Mouse (Mus musculus) hindbrain, embryonic 15.5 days (tissue): ENCODE data around the gene a. TPM values are rescaled to one million over a fixed set of nuclear protein-coding genes. Genes with fewer than 3 reads are reported as not detected.

Source experiments
- ATAC-seq: fragments of 200-750 bp; cut with Nextera tagmentation; 2 replicates; pipeline ENCODE4 v1.8.0; 2017; ENCODE audit warnings: low read depth, moderate number of reproducible peaks, moderate TSS enrichment; ENCODE audit not compliant: low FRiP score
- H3K27ac ChIP-seq: fragments of 300-500 bp; sonication (generic); replicated peaks from 2 replicates; pipeline ENCODE4 v1.5.1; 2015; ENCODE audit warnings: mild to moderate bottlenecking, inconsistent platforms
- H3K27me3 ChIP-seq: fragments of 300-500 bp; sonication (generic); 2 replicates; pipeline ENCODE4 v1.6.1; 2015; ENCODE audit warnings: control low read depth, inconsistent platforms
- H3K36me3 ChIP-seq: fragments of 300-500 bp; sonication (generic); 2 replicates; pipeline ENCODE4 v1.6.1; 2015; ENCODE audit warnings: control low read depth, inconsistent platforms
- H3K4me1 ChIP-seq: fragments of 300-500 bp; sonication (generic); replicated peaks from 2 replicates; pipeline ENCODE4 v1.6.1; 2015; ENCODE audit warnings: control low read depth, inconsistent platforms
- H3K4me2 ChIP-seq: fragments of 300-500 bp; sonication (generic); 2 replicates; pipeline ENCODE4 v1.6.1; 2015; ENCODE audit warnings: moderate library complexity, mild to moderate bottlenecking, inconsistent platforms
- H3K4me3 ChIP-seq: fragments of 300-500 bp; sonication (generic); 2 replicates; pipeline ENCODE4 v1.5.1; 2015; ENCODE audit warnings: mild to moderate bottlenecking, inconsistent platforms
- H3K9ac ChIP-seq: fragments of 300-500 bp; sonication (generic); 2 replicates; pipeline ENCODE4 v1.6.1; 2015; ENCODE audit warnings: inconsistent platforms
- H3K9me3 ChIP-seq: fragments of 300-500 bp; sonication (generic); 2 replicates; pipeline ENCODE4 v1.6.1; 2016; ENCODE audit warnings: control low read depth, inconsistent platforms
- WGBS: fragments of 180-500 bp; shearing (Covaris S2); methylation state at CpG from one replicate; pipeline ENCODE4 v1.1.7; 2015; 5-methylcytosine and 5-hydroxymethylcytosine counted together
- polyA plus RNA-seq: library from polyadenylated mRNA; unstranded; fragments of >200 nt; fragmentation: Nextera tagmentation; extraction: Ambion mirVana; gene quantifications from 2 replicates; pipeline ENCODE4 v1.2.1, GENCODE M21; 2015

Gene a
- polyA plus RNA-seq, 1 experiment from 2014 or later: 0.99 TPM

DNA sequence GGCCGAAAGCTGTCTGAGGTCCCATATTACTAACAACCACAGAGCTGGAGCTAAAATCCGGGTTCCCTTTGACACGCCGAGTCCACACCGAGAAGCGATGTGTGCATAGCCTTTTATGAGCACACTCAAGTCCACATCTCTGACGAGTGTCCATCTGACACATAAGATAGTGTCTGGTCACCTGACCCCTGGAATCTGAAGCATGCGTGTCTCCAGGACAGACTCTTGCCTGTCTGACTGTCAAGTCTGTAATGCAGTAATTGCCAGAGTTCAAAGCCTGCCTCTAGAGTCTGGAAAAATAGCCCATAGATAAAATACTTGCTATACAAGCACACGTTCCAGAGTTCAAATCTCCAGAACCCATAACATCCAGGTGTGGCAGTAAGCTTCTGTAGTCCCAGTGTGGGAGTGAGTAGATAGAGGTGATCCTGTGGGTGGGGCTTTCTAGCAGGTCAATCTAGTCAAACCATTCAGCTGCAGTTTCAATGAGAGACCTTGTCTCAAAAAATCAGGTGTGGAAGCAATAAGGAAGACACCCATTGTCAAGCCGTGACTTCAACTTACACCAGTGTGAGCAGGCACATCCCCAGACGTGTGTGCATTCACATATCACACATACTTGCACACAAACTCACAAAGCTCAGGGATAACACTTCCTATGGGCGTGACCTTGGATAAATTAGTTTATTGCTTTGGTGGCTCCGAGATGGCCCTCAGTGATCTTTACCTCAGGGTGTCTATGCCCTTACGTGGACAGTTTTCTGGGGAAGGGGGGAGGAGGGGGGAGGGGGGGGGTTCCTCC is 309.0 kb downstream of the a start:
- Histone ChIP-seq H3K4me1 (no peaks in the 10 kb centered on the region), H3K4me3 (no peak overlapping the region), H3K9ac (no peak overlapping the region), H3K9me3 (no peaks in the 10 kb centered on the region), H3K36me3 (no peaks in the 10 kb centered on the region), H3K27me3 (no peaks in the 10 kb centered on the region), H3K27ac (no peak overlapping the region), H3K4me2 (no peak overlapping the region)
- no peak for ATAC-seq
- WGBS: 90% methylated on average over 14 of the region's 14 CpGs

Other genes starting within 250 kb of the a start
- 1.7 and 2.7 TPM in 2 replicates for gene 1700003F12Rik, start 244.3 kb upstream of the a start, polyA plus RNA-seq
- gene Actl10, start 239.6 kb upstream of the a start, polyA plus RNA-seq: 0.52 and 0.76 TPM in 2 replicates
- gene Necab3, start 232.5 kb upstream of the a start, polyA plus RNA-seq: 20.3 and 21.4 TPM in 2 replicates
- 8.4 and 8.6 TPM in 2 replicates for gene E2f1, start 221.5 kb upstream of the a start, polyA plus RNA-seq
- gene Pxmp4, start 187.7 kb upstream of the a start, polyA plus RNA-seq: 16.9 and 18.6 TPM in 2 replicates
- gene Zfp341, start 178.1 kb upstream of the a start, polyA plus RNA-seq: 2.0 and 2.7 TPM in 2 replicates
- gene 4930519P11Rik, start 178.0 kb upstream of the a start, polyA plus RNA-seq: 0.76 and 0.79 TPM in 2 replicates
- 26.4 and 32.0 TPM in 2 replicates for gene Chmp4b, start 139.7 kb upstream of the a start, polyA plus RNA-seq
- not detected in 2 replicates for gene Gm14214, start 21.4 kb upstream of the a start, polyA plus RNA-seq
- gene Raly, start 306 bp upstream of the a start, polyA plus RNA-seq: 26.9 and 29.4 TPM in 2 replicates
- 65.8 and 72.9 TPM in 2 replicates for gene Eif2s2, start 101.5 kb downstream of the a start, polyA plus RNA-seq
- gene Gm14226, start 226.9 kb downstream of the a start, polyA plus RNA-seq: 0.18 and 0.23 TPM in 2 replicates